Mouse (Mus musculus) stomach, postnatal 0 days (tissue): ENCODE data around the gene Ermap.

Source experiments
- CTCF ChIP-seq: IDR thresholded peaks from 2 replicates; pipeline ENCODE4 v1.5.1; 2016; ENCODE audit warnings: antibody characterized with exemption, low read depth, mild to moderate bottlenecking, moderate library complexity
- EP300 ChIP-seq: optimal IDR thresholded peaks from 2 replicates; pipeline ENCODE3; 2016; ENCODE audit warnings: antibody characterized with exemption

DNA sequence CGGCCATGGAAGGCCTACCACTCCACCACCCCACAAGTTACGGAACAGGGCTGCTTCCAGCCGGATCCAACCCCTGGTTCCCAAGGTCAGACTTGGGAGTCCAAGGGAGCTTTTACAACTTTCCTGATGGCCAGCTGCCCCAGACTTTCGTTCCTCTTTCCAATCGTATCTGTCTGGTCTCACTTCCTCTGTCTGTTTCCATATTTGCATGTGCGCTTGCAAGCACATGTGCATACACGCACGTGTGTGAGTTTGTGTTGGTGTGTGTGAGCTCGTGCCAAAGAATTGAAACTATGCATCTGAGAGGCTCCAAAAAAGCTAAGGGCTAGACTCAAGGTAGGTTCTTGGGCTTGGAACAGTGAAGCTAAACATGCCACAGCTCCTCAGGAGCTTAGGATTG is 8.4 kb downstream of the Ermap start:
- TF ChIP-seq CTCF (no peak), EP300 (no peak)
